Mouse (Mus musculus): ENCODE measurements around the gene Dpf3. TPM values are rescaled to one million over a fixed set of nuclear protein-coding genes. Genes with fewer than 3 reads are reported as not detected.

The Dpf3 gene
- total RNA-seq, 2 experiments from 2014 or later, result 20.7 to 26.0 TPM

DNA sequence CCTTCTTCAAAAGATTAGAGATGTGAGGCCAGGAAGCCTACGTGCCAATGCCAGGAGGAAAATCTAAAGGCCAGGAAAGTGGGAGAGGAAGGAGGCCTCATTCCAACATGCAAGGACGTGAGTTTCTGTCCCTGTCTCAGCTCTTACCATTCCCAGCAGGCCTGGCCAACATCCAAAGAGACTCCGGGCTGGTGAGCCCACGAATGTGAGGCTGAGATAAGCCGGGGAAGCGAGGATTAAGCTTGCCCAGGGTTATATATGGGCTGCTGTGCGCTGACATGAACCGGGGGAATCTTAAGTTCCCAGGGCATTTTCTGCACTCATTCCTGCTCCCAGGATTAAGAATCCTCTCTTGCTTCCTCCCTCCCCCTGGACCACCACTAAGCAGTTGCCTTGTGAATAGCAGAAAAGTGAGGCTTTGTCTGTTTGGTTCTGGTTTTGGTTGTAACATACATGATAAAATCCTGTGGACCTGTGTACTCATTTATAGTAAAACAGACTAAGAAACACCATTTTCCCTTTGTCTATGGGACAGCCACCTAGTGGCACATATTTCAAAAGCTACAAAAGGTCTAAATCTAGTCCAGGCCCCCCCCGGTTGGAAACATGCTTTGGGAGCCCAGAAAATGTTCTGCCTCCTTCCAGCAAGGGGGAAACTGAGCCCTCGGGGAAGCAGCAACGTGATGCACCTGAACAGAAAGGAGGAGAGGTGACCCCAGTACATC, 62.6 kb downstream of the Dpf3 start:
- intact Hi-C loops (cut with DNase I), result no loop called here
- peak; percentile 53 to 69 for DNase-seq

DNA sequence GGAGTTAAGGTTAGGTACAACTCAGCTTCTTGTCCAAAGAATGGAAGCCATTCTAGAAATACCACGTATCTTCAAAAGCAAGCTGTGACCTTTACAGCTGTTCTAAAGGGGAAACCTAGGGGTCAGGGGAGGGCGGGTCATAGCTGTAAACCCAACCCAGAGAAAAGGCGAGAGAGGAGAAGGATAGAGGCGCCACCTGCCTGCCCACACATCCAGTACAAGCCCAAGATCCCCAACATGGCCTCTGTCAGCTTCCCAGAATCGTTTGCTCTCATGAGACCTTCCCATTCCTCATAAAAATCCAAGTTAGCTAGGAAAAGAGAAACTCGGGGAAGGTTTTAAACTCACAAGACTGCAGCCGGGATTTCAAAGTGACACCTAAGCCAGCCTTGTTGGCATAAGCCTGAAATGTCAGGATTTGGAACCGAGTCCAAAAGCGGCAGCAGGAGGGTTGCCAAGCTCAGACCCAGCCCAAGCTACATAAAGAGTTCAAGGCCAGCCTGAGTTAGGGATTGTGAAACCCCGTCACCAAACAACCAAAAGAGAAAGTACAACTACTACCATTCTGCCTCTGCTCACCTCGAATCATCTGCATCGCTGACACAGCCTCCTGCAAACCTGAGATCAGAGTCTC, 63.3 kb downstream of the Dpf3 start:
- intact Hi-C loops (cut with DNase I), result no loop called here
- no peak for DNase-seq

DNA sequence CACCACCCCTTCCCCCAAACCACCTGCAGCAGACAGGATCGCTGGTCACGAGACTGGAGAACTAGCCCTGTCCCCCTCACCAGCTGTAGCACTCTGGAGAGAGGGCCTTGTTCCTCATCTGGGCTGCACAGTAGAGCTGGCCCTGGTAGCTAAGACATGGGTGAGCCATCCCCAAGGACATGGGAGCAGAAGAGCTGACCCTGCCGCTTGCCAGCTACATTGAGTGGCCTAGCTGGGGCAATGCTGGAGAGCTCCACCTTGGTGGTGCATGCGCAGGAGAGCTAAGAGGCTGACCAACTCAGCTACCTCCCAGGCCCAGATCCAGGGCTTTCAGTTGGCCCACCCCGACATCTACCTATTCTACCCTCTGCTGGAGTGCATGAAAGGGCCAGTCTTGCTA, 67.2 kb downstream of the Dpf3 start:
- intact Hi-C loops (cut with DNase I), result no loop called here
- DNase-seq, result no peak

DNA sequence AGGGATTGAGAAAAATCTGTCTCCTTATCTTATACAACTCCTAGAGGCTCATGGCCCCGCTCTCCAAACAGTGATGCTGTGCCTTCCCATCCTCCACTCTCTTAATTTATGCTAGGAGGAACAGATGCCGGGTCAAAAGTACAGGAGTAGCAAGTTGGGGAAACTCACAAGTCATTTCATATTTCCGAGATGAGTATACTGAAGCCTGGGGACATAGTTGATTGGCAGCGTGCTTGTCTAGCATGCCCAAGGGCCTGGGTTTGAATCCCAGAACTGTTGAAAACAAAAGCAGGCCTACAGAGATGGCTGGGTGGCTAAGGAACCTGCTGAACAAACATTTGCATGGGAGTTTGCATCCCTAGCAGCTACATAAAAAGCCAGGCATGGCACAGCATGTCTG, 72.3 kb downstream of the Dpf3 start:
- DNase-seq, result no peak
- intact Hi-C loops (cut with DNase I), result no loop called here

DNA sequence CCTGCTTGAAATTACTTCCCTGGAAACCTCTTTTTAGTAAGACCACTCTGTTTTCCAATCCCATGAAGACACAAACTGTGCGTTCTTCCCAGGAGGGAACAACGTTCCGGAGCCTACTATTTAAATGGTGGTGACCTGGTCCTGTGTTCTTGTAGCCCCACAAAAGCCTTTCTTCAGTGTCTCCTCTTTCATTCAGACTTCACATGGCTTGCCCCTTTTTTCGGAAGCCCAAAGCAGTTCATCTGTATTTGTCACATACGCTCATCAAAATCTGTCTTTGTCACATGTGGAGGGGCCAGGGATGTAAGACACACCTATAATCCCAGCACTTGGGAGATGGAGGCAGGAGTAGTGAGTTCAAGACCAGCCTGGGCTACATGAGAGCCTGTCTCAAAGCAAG, 73.8 kb downstream of the Dpf3 start:
- intact Hi-C loops (cut with DNase I), result loop anchor here (5.0 kb wide), 1 partner anchor 74 kb away; the partner anchor contains the start of gene Dpf3
- no peak for DNase-seq

DNA sequence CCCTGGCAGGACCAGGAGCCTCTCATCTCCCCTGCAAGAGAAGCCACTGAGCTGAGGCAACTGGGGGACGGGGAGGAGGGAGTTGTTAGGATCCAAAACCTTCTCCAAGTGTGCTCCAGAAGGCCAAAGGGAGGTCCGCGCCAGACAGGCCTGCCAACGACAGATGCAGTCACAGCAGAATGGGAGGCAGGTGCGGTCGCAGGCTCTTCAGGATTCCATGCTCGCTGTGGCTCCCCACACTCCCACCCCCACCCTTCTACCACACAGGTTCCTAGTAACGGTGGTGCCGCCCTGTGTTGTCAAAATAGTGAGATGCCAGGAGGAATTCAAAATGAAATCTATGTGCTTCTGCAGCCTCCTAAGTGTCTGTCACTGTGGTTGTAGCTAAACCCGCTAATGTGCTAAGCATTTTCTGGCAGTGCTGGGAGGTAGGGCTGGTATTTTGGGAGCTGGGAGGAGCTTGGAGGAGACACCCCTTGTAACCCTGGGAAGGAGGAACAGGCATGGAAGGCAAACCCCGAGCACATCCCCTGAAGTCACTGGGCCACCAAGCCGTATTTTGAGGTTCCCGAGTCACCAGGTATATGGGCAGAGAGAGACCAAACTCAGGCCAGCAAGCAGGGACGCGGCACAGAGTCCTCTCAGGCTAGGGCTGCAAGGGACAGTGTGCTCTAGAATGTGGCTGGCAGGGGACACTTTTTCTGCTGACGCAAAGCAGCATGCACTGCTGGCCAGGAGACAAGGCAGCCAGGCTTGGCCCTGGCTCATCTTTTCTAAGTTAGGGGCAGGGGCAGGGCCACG, 75.6 kb downstream of the Dpf3 start:
- intact Hi-C loops (cut with DNase I), result loop anchor here (2.0 to 5.0 kb wide), 2 partner anchors 35 to 75 kb away; partner anchors contain the start of gene Dpf3
- peak; percentile 57 to 64 for DNase-seq

DNA sequence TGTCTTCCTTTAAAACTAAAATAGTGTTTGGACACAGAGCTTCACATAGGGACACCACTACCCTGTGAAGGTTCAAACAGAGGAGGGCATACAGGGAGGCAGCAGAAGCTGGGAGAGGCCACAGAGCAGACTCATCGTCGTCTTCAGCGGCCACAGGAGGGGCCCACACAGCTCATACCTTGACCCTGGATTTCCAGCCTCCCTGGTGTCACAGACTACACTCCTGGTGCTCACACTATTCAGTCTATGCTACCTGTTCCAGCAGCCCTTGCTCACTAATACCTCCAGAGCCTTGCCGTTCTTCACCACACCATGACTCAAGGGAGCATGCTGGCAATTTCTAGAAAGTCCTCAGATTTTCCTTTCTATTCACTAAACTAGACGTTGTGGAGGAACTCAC, 76.5 kb downstream of the Dpf3 start:
- no peak for DNase-seq
- intact Hi-C loops (cut with DNase I), result loop anchor here (2.0 to 5.0 kb wide), 2 partner anchors 34 to 76 kb away; partner anchors contain the start of gene Dpf3

DNA sequence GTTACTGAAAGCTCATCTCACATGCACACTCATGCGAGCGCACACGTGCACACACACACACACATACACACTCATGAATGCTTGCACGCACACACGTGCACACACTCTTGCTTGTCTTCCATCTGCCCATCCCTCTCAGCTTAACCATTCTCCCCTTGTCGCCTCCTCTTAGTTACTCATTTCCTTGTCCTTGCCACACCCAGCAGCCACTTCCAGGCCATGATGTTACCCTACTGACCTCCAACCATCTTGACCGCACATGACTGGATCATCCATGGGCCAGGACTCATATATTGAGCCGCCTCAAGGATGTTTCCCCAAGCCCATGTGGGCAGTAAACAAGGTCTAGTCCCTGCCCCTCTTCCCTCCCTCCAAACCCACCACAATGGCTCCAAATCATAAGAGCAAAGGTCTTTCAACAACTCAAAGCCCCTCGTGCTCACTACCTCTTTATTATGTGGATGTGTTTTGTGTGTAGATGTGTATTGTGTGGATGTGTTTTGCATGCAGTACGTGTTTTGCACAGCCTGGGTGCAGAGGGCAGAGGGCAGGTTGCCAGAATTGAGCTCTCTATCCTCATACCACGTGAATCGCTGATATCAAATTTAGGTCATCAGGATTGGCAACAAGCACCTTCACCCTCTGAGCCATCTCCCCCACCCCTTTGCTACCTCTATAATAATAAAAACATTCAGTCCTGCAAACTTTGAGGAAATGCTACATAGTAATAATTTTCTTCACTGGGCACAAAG, 82.0 kb downstream of the Dpf3 start:
- no peak for DNase-seq
- intact Hi-C loops (cut with DNase I), result no loop called here

DNA sequence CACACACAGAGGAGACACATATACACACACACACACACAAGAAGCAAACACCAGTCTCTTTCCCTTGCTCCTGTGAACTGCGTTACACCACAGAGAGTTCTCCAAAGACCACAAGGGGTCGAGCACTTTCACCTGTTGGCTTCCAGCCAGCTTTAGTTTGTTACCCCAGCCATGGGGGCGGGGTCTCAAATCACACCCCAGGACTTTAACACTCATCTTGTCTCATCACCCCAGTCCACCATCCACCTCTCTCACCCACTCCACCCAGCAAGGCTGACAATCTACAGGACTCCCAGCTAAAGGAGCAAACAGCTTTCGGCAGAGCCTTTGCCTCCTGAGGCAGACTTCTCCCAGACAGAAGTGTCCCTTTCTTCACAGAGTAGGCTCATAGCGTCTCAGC, 85.2 kb downstream of the Dpf3 start:
- intact Hi-C loops (cut with DNase I), result no loop called here

DNA sequence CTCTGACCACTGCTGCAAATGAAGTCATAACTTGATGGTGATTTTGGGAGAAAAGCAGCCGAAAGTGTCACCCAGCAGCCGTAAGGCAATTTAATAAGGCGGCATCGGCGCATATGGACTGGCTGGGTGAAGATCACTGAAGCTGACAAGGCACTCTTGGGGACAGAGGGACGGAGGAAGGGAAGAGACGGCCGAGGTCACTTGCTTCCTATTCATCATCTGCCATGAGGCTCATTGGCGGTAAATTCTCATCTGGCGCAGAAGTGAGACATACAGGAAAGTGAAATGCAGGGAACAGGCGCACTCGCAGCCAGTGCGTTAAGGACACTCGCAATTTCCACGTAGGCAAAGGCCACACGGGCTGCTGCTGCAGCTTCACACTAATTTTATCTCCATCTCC, 95.5 kb downstream of the Dpf3 start:
- intact Hi-C loops (cut with DNase I), result no loop called here
- DNase-seq, result no peak

More for the DNA sequence above, 85.2 kb downstream of the Dpf3 start:
- no peak for DNase-seq

DNA sequence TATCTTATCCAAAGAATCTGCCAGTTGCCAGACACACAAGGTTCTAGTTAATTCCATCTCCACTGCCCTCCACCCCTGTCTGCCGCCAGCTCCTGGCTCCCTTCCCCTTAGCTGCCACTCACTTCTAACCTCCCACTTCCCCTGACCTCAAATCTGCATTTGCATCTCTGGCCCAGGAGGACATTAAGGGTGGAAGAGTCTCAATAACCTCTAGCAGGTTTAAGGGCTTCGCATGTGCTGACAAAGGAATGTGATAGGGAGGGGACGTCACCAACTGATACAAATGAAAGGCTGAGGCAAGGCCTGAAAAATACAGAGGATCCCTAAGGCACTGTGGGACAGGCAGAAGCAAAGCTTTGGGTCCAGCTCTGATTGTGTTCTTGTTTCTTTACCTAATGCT, 100.0 kb downstream of the Dpf3 start:
- no peak for DNase-seq
- intact Hi-C loops (cut with DNase I), result no loop called here

DNA sequence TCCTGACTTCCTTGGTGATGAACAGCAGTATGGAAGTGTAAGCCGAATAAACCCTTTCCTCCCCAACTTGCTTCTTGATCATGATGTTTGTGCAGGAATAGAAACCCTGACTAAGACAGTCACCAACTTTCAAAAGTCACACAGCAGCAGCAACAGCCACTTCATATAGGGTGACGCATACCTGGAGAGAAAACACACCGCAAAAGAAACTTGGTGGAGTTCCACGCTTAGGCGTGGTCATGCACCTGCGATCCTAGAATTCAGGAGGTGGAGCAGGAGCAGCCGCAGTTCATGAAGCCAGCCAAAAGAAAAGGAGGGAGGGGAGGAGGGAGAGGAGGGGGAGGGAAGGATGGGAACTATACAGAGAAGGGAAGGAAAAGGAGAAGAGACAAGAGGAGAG, 106.4 kb downstream of the Dpf3 start:
- intact Hi-C loops (cut with DNase I), result no loop called here

DNA sequence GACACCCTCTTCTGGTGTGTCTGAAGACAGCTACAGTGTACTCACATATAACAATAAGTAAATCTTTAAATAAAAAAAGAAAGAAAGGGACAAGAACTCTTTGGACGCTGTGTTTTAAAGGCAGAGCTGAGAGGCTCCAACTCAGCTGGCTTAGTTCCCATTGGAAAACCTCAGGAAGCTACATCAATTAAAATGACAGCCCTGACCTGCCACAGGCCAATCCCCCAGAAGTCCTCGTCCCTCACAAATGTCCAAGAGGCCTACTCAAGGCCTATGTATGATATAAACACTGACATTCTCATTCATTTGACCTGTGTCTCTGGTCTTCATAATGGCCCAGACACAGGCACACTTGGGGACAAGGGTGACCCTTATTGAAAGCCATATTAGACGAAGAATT, 107.5 kb downstream of the Dpf3 start:
- intact Hi-C loops (cut with DNase I), result no loop called here
- no peak for DNase-seq

More for the DNA sequence above, 106.4 kb downstream of the Dpf3 start:
- no peak for DNase-seq

DNA sequence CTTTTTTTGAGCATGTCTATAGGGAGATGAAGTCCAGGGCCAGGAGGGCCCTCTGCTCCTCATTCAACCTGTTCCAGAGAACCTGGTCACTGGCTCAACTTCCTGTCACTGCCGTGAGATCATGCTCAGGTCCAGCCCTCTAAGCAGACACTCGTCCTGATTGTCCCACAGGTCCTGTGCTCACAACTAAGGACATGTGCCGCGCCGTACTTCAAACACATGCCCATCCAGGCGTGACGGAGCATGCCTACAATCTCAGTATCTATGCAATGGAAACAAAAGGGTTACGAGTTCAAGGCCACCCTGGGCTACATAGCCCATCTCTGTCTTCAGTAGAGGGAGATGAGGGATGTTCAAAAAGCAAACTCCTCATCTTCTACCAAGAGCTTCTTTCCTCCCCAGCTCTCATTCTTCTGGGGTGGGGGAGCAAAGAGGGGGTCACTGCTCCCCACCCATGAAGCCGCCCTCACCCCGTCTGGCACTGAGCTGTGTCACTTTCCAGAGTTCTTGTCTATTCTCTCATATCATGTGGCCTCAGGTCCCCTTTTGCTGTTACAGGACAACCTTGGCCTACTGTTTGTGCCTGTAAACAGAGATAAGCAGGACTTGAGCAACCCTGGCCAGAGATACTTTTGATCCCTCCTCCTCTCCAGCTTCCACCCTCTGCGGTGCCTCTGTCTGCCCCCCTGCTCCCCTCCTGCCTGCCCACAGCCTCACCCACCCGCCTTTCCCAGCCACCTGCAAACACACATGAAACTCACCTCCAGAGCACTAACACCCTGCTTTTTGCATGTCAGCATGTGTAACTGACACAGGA, 112.3 kb downstream of the Dpf3 start:
- DNase-seq, result peak; percentile 33 to 40

DNA sequence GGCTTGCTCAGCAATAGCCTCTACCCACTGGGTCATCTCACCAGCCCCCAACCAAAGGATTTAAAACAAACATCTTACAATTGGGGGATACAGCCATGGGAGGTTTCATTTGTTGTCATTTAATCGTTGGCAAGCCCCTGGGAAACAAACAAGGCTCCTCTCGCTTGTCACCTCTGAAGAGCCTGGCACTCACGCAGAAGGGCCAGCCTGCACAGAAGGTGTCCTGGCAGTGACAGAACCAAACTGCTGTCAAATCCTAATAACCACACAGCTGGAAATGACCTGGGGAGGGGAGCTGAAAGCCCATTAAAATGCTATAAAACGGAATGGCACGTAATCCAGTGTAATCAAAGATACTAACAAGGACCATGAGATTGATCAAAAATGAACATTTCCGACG, 114.4 kb downstream of the Dpf3 start:
- DNase-seq, result no peak
- intact Hi-C loops (cut with DNase I), result no loop called here

More for the DNA sequence above, 112.3 kb downstream of the Dpf3 start:
- intact Hi-C loops (cut with DNase I), result no loop called here

DNA sequence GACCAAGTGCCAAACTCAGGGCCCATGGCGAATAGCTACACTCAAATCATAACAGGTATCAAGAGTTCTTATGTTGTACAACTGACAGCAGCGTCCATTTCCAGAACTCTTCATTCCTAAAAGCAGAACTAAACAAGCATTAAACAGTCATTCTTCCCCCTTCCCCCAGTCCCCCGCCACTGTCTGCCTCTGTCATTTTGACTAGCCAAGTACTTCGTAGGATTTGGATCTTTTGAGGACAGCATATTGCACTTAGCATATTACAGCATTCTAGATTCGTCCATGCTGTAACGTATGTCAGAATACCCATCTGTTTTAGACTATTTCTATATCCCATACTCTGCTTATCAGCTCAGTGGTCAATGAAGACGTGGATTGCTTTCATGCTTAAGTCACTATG, 115.2 kb downstream of the Dpf3 start:
- intact Hi-C loops (cut with DNase I), result no loop called here
- no peak for DNase-seq

DNA sequence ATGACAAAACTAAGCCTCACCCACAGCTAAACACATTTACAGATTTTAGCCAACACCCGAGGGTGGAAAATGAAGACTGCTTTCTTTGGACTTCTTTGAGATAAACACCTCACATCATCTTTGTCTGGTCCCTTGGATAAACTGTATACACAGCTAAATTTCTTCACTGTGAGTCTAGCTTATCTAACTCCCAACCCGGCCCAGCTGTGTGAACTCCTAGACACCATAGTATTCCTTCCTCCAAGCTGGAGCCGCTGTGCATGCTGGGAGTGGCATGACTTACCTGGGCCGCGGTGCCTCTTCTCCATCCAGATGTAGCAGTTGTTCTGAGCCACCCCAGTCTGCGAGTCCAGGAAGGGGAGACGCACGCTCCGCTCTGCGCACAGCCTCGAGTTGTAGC, 117.3 kb downstream of the Dpf3 start:
- intact Hi-C loops (cut with DNase I), result no loop called here
- DNase-seq, result no peak

DNA sequence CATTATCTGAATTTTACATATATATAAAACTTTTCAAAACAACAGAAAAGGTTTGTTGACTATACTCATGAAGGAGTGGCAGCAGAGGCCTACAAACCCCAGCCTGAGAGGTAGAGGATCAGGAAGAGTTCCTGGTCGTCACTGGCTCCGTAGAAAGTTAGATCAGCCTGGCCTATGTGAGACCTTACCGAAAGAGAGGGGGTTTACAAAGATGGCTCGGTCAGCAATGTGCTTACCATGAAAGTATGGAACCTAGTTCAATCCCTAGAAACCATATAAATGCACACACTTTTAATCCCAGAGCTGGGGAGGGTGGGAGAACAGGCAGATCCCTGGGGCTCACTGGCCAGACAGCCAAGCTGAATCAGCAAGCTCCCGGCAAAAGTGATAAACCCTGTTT, 118.1 kb downstream of the Dpf3 start:
- intact Hi-C loops (cut with DNase I), result loop anchor here (2.0 to 5.0 kb wide), 2 partner anchors 117 to 133 kb away; partner anchors contain the start of gene Dpf3
- DNase-seq, result no peak

DNA sequence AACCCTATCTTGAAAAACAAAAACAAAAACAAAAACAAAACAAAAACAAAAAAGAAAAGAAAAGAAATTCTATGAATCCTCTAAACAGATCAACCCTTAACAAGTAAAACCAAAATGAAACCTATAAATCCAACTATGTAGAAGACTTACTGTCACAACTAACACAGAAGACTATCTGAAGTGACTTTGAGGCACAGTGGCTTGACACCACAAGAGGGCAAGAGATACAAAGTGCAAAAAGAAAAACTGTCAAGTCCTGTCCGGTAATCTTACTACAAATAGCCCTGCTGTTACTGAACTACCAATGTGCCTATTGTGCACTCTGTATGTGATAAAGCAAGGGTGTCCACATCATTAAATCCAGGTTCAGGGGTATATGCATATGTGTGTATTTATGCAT, 120.0 kb downstream of the Dpf3 start:
- intact Hi-C loops (cut with DNase I), result loop anchor here (5.0 kb wide), 1 partner anchor 135 kb away; no protein-coding TSS in a partner anchor
- no peak for DNase-seq
